Mouse (Mus musculus) midbrain, embryonic 12.5 days (tissue): ENCODE data around the gene Spryd7. TPM values are rescaled to one million over a fixed set of nuclear protein-coding genes. Genes with fewer than 3 reads are reported as not detected.
"Not testable (repeated sequence)": the region's sequence is repeated elsewhere in the genome, so short reads cannot be mapped to it uniquely, and the experiment has no call there.

ENCODE experiments used
- ATAC-seq: fragments of 200-750 bp; cut with Nextera tagmentation; 2 replicates; pipeline ENCODE4 v1.8.0; 2017; ENCODE audit warnings: low read depth, moderate TSS enrichment, moderate library complexity; ENCODE audit not compliant: low FRiP score
- H3K27ac ChIP-seq: fragments of 300-500 bp; sonication (generic); replicated peaks from 2 replicates; pipeline ENCODE4 v1.5.1; 2016; ENCODE audit warnings: mild to moderate bottlenecking
- H3K27me3 ChIP-seq: fragments of 300-500 bp; sonication (generic); 2 replicates; pipeline ENCODE4 v1.6.1; 2016; ENCODE audit warnings: mild to moderate bottlenecking
- H3K36me3 ChIP-seq: fragments of 300-500 bp; sonication (generic); 2 replicates; pipeline ENCODE4 v1.6.1; 2016
- H3K4me1 ChIP-seq: fragments of 300-500 bp; sonication (generic); 2 replicates; pipeline ENCODE4 v1.6.1; 2016
- H3K4me2 ChIP-seq: fragments of 300-500 bp; sonication (generic); replicated peaks from 2 replicates; pipeline ENCODE4 v1.6.1; 2016; ENCODE audit warnings: mild to moderate bottlenecking, moderate library complexity
- H3K4me3 ChIP-seq: fragments of 300-500 bp; sonication (generic); 2 replicates; pipeline ENCODE4 v1.5.1; 2016; ENCODE audit warnings: mild to moderate bottlenecking
- H3K9ac ChIP-seq: fragments of 300-500 bp; sonication (generic); replicated peaks from 2 replicates; pipeline ENCODE4 v1.6.1; 2016; ENCODE audit warnings: mild to moderate bottlenecking, moderate library complexity
- H3K9me3 ChIP-seq: fragments of 300-500 bp; sonication (generic); 2 replicates; pipeline ENCODE4 v1.6.1; 2016; ENCODE audit warnings: mild to moderate bottlenecking
- WGBS: fragments of 180-500 bp; shearing (Covaris S2); methylation state at CpG from one replicate; pipeline ENCODE4 v1.1.7; 2016; 5-methylcytosine and 5-hydroxymethylcytosine counted together
- polyA plus RNA-seq: library from polyadenylated mRNA; unstranded; fragments of >200 nt; fragmentation: Nextera tagmentation; extraction: Ambion mirVana; gene quantifications from 2 replicates; pipeline ENCODE4 v1.2.1, GENCODE M21; 2016

Gene Spryd7
- polyA plus RNA-seq: 17.0 and 17.7 TPM in 2 replicates

DNA sequence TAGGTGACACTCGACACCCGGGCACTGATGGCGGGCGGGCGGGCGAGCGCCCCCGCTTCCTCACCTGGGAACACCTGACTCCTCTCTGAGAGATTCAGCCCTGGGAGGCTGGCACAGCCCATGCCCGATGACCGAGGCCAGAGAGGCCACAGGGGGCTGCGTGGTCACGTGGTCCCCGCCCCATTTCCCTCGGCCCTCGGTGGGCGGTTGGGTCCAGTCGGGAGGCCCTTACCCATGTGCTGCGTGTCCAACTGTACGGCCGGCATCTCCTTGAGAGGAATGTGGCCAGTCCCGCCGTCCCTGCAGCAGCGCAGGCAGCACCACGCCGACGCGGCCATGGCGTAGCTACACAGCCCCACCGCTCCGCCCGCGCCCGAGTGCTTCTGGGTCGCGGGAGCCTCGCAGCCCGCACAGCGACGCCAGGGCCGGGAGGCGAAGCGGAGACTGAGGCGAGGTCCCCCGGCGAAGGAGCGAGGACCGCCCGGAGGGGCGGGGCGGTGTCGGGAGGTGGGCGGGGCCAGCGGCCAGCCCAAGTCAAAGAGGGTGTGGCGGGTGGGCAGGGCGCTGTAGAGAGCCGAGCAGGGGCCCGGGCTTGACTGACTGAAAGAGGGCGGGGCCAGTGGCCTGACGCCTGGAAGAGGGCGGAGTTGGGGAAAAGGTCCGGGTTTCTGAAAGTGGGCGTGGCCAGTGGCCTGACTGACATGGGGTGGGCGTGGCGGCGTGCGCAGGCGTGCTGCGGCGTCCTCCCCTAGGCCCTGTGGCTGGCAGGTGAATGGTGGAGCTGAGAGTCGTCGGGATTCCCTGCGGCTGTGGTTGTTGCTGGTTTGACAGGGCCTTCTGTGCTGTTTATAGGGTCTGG is at the start of gene Spryd7:
TSS of gene Spryd7 (minus strand) at position 598 of the 859 bp plus-strand sequence.
- ATAC-seq: peak; percentile 98
- Histone ChIP-seq H3K27ac (peak within 1 kb of the TSS; percentile 84), H3K4me3 (peak within 1 kb of the TSS; percentile 69)

DNA sequence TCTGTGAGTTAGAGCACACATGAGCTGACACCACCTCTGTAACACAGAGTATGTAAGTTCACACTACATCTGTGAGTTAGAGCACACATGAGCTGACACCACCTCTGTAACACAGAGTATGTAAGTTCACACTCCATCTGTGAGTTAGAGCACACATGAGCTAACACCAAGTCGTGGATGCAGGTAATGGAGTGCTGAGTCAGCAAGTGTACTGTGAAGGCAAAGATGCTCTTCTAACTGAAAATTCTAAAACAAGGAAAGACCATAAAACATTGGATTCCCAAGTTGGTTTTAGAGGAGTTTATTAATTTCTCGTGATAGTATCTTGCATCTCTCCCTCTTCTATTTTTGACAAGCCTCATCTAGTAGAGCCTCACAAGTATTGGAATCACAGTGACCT is 49.4 kb upstream of the Spryd7 start:
- H3K9ac ChIP-seq, ATAC-seq: not testable (repeated sequence)
- 91% methylated on average over 2 of the region's 2 CpGs for WGBS

More for the DNA sequence above, at the start of gene Spryd7:
- no peaks in the 10 kb centered on the region for H3K9me3 ChIP-seq
- H3K4me1 ChIP-seq: peaks cover 3% of the 10 kb centered on the region; the same call in 1 of the 2 replicates
- peak within 1 kb of the TSS; percentile 75 for H3K9ac ChIP-seq
- H3K27me3 ChIP-seq: peaks cover 4% of the 10 kb centered on the region
- H3K4me2 ChIP-seq: peak within 1 kb of the TSS; percentile 95
- no peaks in the 10 kb centered on the region for H3K36me3 ChIP-seq
- WGBS: under 1% methylated on average over 72 of the region's 72 CpGs

DNA sequence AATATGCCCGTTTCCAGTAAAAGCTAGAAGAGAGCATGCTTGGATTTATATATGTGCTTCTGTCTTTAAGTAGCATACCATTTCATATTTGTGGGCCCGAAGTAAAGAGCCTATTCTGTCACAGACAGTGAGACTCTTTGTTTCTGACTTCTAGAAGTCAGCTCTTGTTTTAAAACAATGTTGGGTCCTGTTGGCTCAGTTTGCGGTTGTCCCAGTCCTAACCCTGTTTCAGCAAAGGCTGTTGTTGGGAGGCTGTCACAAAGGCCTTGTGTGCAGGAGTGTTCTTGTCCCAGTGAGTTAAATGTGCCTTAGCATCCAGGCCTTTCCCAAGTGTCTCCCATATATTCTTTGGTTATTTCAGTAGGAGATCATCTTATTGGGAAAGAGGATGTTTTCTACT is 47.4 kb upstream of the Spryd7 start:
- no peak overlapping the region for H3K27ac ChIP-seq
- H3K4me2 ChIP-seq: no peak overlapping the region
- peaks cover 27% of the 10 kb centered on the region for H3K36me3 ChIP-seq
- no peak for ATAC-seq
- WGBS: 97% methylated on average over 3 of the region's 3 CpGs
- no peak overlapping the region for H3K9ac ChIP-seq
- H3K4me3 ChIP-seq: no peak overlapping the region
- H3K9me3 ChIP-seq: no peaks in the 10 kb centered on the region
- H3K4me1 ChIP-seq: peaks cover 19% of the 10 kb centered on the region
- H3K27me3 ChIP-seq: no peaks in the 10 kb centered on the region

More for the DNA sequence above, 49.4 kb upstream of the Spryd7 start:
- H3K27me3 ChIP-seq, H3K27ac ChIP-seq, H3K4me2 ChIP-seq, H3K9me3 ChIP-seq, H3K4me3 ChIP-seq, H3K4me1 ChIP-seq: not testable (repeated sequence)
- peaks cover 27% of the 10 kb centered on the region for H3K36me3 ChIP-seq

DNA sequence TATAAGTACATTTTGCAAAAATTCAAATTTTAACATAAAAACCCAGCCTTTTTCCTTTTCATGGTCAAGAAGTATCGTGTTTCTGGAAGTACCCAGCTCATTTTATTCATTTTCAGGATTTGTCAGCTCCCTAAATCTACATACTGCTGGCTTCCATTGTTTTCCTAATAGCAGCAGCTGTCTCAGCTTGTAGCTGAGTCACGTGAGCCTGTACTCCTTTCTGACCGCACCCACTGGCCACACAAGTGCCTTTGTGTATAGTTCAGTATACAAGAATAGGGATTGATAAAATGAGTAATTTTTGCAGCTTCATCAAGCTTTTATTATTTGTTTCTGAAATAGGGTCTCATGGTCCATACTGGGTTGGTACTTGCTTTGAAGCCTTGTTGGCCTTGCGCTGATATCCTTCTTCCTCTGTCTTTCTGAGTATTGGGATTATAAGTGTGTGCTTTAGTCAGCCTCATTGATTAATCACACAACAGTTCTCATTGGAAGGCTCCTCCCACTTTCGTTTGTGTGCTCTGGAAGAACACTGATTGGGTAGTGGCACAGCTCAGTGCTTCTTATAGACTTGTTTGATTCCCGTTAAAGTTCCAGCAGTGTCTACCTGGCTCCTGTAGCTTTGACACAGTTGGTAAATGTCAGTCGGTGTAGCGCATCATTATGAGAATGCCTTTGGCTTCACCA is 46.5 kb upstream of the Spryd7 start:
- peak; percentile 80 for ATAC-seq
- no peak overlapping the region for H3K9ac ChIP-seq
- no peak overlapping the region for H3K4me3 ChIP-seq
- no peak overlapping the region for H3K4me2 ChIP-seq
- no peaks in the 10 kb centered on the region for H3K9me3 ChIP-seq
- peaks cover 27% of the 10 kb centered on the region for H3K36me3 ChIP-seq
- WGBS: 69% methylated on average over 8 of the region's 8 CpGs
- peaks cover 19% of the 10 kb centered on the region for H3K4me1 ChIP-seq
- no peaks in the 10 kb centered on the region; the same call in 1 of the 2 replicates for H3K27me3 ChIP-seq
- no peak overlapping the region for H3K27ac ChIP-seq

DNA sequence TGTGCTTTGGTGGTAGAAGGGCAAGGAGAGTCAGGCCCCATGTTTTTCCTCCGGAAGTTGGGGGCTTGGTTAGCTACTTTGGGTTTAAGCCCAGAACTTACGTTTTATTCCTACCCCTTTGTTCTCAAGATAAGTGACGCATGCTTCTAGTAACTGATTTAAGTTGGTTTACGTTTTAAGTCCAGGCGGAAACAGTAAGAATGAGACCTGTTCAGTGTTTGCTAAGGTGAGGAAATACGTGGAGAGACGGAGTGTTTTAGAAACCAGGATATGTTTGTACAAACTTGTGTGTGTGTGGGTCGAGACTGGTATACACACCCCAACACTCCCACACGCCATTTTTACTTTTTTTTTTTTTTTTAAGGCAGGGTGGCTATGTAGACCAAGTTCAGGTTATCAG is 44.7 kb upstream of the Spryd7 start:
- peaks cover 20% of the 10 kb centered on the region for H3K36me3 ChIP-seq
- peaks cover 19% of the 10 kb centered on the region for H3K4me1 ChIP-seq
- peak overlapping the region; percentile 60 for H3K4me2 ChIP-seq
- 89% methylated on average over 9 of the region's 9 CpGs for WGBS
- H3K9ac ChIP-seq: no peak overlapping the region
- no peak for ATAC-seq
- no peak overlapping the region for H3K4me3 ChIP-seq
- H3K27ac ChIP-seq: no peak overlapping the region
- H3K27me3 ChIP-seq: no peaks in the 10 kb centered on the region; the same call in 1 of the 2 replicates
- no peaks in the 10 kb centered on the region for H3K9me3 ChIP-seq

DNA sequence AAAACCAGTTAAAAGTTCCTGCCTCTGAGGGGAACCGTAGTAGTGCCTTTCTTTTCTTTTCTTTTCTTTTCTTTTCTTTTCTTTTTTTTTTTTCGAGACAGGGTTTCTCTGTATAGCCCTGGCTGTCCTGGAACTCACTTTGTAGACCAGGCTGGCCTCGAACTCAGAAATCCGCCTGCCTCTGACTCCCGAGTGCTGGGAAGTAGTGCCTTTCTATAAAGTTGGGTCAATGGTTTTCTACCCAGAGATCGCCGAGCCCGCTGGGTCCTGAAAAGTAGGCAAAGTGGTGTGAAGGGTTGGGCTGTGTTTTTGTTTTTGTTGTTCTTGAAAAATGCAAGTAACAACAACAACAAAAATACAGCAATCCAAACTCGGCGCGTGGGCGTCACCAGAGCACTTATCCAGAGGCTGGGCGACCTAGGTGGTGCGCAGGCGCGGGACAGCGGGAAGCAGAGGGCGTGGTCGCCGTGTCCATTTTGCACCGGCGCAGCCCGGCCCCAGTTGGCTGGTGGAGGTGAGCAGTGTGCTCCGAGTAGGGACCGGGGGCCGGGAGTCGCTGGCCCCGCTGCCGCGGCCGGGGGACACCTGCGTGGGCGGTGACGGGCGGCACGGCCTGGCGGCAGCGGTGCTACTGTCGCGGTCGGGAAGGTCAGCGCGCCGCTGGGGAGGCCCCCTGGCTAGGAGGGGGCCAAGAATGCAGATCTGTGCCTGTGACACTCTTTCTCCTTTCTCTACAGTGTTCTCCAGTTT is 42.5 kb upstream of the Spryd7 start:
- Histone ChIP-seq H3K27ac (peak overlapping the region; percentile 84), H3K4me3 (peak overlapping the region; percentile 81)
- WGBS: 6% methylated on average over 44 of the region's 44 CpGs

DNA sequence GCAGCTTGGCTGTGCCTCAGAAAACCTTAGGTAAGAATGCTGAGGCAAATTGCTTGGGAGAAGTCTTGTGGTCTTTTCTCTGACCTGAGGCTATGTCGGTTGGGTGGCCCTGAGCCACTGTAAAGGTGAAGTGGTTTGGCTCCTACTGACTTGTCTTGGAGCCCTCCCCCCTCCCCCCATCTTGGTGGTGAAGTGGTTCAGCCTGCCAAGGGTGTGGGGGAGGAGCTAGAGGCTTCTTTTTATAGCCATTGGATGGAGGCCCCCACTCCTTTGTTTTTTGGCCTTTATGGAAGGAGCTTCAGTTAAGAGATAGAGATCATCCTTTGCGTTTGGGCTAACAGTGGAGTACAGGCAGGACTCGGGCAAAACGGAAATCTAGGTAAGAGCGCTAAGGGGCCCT is 41.3 kb upstream of the Spryd7 start, which contains the start of gene Trim13:
TSS of gene Trim13 (plus strand) at position 280 of the 400 bp plus-strand sequence.
- H3K27ac ChIP-seq: no peak within 1 kb of the TSS
- peak within 1 kb of the TSS; percentile 60 for H3K4me2 ChIP-seq
- no peaks in the 10 kb centered on the region for H3K36me3 ChIP-seq
- peak within 1 kb of the TSS; percentile 81 for H3K4me3 ChIP-seq
- H3K4me1 ChIP-seq: peaks cover 15% of the 10 kb centered on the region
- WGBS: 51% methylated on average over 5 of the region's 5 CpGs
- no peaks in the 10 kb centered on the region; the same call in 1 of the 2 replicates for H3K27me3 ChIP-seq
- H3K9ac ChIP-seq: no peak within 1 kb of the TSS
- H3K9me3 ChIP-seq: no peaks in the 10 kb centered on the region
- no peak for ATAC-seq

More for the DNA sequence above, 42.5 kb upstream of the Spryd7 start:
- peaks cover 2% of the 10 kb centered on the region; the same call in 1 of the 2 replicates for H3K36me3 ChIP-seq
- peaks cover 19% of the 10 kb centered on the region for H3K4me1 ChIP-seq
- H3K4me2 ChIP-seq: peak overlapping the region; percentile 60
- ATAC-seq: peak; percentile 95
- no peaks in the 10 kb centered on the region for H3K9me3 ChIP-seq
- H3K9ac ChIP-seq: peak overlapping the region; percentile 83
- no peaks in the 10 kb centered on the region; the same call in 1 of the 2 replicates for H3K27me3 ChIP-seq

DNA sequence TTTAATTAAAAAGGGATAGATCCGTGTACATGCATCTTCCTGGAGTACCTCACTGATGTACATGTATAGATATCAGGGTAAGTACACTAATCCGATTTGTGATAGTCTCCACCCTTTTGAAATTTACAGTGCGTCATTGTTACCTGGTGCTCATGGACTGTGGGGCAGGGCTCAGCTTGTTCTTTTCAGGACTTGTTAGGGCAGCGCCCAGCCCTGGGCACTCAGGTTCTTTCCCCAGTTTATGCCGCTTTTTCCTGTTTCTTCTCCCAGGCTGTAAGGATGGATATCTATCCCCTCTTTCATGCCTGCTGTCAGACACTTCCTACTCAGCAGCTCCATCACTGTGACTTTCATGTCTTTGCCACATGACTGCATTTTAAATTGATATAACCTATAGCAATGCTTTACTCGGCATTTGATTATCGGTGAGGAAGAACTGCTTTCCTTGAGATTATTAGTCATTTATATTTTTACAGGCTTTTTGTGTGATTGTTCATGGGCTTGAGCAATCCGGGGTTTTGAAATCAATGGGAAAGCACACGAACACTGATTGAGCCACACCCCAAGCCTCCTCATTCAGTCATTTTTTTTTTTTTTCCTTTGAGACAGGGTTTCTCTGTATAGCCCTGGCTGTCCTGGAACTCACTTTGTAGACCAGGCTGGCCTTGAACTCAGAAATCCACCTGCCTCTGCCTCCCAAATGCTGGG is 40.2 kb upstream of the Spryd7 start:
- H3K9me3 ChIP-seq: no peaks in the 10 kb centered on the region

DNA sequence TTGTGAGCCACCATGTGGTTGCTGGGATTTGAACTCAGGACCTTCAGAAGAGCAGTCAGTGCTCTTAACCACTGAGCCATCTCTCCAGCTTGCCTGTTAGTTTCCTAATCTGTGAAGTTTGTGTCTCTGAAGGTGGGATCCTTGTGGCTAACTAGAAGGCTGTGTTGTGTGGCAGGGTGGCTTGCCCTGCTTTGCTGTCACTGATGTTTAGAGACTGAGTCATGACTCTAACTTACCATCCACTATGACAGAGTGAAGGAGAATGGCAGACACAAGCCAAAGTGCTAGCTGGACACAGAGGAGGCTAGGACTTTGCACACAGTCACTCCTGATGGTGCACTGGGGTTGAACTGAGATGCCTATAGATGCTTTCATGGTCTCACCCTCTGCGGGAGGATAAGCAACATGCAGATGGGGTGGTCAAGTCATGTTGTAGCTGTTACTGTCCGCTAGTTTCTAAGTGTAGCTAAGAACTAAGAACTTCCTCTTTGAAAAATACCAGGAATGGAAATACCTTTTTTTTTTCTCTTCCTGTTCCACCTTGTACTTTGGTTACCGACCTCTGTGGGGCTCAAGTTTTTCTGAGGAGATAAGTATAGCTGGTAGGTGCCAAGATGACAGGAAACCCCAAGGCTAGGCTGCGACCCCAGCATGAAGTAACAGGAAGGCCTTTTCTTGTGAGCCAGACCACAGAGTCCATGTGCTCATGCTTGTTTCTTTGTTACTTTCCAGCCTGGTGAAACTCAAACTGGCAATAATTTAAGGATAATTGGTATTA is 32.8 kb upstream of the Spryd7 start:
- Histone ChIP-seq H3K4me1 (no peaks in the 10 kb centered on the region), H3K4me2 (no peak overlapping the region), H3K27ac (no peak overlapping the region), H3K27me3 (no peaks in the 10 kb centered on the region), H3K9me3 (no peaks in the 10 kb centered on the region), H3K9ac (no peak overlapping the region), H3K4me3 (no peak overlapping the region), H3K36me3 (no peaks in the 10 kb centered on the region)
- no peak for ATAC-seq
- WGBS: 85% methylated on average over 4 of the region's 4 CpGs

More for the DNA sequence above, 40.2 kb upstream of the Spryd7 start:
- Histone ChIP-seq H3K36me3 (no peaks in the 10 kb centered on the region), H3K4me3 (no peak overlapping the region), H3K9ac (no peak overlapping the region), H3K4me1 (peaks cover 15% of the 10 kb centered on the region), H3K4me2 (no peak overlapping the region), H3K27ac (no peak overlapping the region), H3K27me3 (no peaks in the 10 kb centered on the region; the same call in 1 of the 2 replicates)
- no peak for ATAC-seq
- WGBS: 93% methylated on average over 9 of the region's 9 CpGs

DNA sequence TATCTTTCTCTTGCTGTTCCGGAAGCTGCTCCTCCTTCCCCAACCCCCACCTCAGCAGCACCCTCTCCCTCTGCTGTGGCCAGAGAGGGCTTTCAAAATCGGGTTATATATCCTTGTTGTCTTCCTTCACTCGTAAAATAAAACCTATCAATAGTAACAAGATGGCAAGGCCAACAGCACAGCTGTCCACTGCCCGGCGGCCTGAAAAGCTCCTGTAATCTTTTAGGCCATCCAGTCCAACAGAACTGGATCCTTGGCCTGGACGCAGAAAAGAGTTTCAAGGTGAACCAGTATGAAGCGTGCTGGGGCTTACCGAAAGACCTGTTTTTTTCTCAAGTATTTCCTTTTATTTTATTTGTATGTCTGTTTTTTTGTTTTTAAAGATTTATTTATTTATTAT is 19.3 kb upstream of the Spryd7 start:
- H3K4me3 ChIP-seq: no peak overlapping the region
- H3K27me3 ChIP-seq: no peaks in the 10 kb centered on the region
- ATAC-seq: no peak

More for the DNA sequence above, 19.3 kb upstream of the Spryd7 start:
- Histone ChIP-seq H3K4me1 (no peaks in the 10 kb centered on the region), H3K9ac (no peak overlapping the region), H3K4me2 (no peak overlapping the region), H3K9me3 (no peaks in the 10 kb centered on the region), H3K36me3 (no peaks in the 10 kb centered on the region), H3K27ac (no peak overlapping the region)
- whole genome bisulfite sequencing: 87% methylated on average over 8 of the region's 8 CpGs
